Mouse (Mus musculus) limb, embryonic 11.5 days (tissue): ENCODE results near the gene Enoph1. TPM values are rescaled to one million over a fixed set of nuclear protein-coding genes. Genes with fewer than 3 reads are reported as not detected.

Source experiments
- ATAC-seq: fragments of 200-750 bp; cut with Nextera tagmentation; 2 replicates; pipeline ENCODE4 v1.8.0; 2017; ENCODE audit warnings: low read depth; ENCODE audit not compliant: insufficient number of reproducible peaks, low FRiP score, low TSS enrichment
- DNase-seq: peaks from one replicate; pipeline ENCODE4 v3.0.0-alpha.2; 2015; ENCODE audit warnings: low spot score
- H3K27ac ChIP-seq: fragments of 300-500 bp; sonication (generic); replicated peaks from 2 replicates; pipeline ENCODE4 v1.5.1; 2014; ENCODE audit warnings: low read depth, mild to moderate bottlenecking, low read length
- H3K27me3 ChIP-seq: fragments of 300-500 bp; sonication (generic); 2 replicates; pipeline ENCODE4 v1.6.1; 2014; ENCODE audit warnings: mild to moderate bottlenecking, low read length, mixed read lengths; ENCODE audit not compliant: control insufficient read depth, insufficient read depth
- H3K36me3 ChIP-seq: fragments of 300-500 bp; sonication (generic); 2 replicates; pipeline ENCODE4 v1.6.1; 2014; ENCODE audit warnings: mild to moderate bottlenecking, low read length, moderate library complexity, mixed read lengths; ENCODE audit not compliant: control insufficient read depth, insufficient read depth
- H3K4me1 ChIP-seq: fragments of 300-500 bp; sonication (generic); 2 replicates; pipeline ENCODE4 v1.6.1; 2014; ENCODE audit warnings: low read length, mixed read lengths; ENCODE audit not compliant: control insufficient read depth, insufficient read depth
- H3K4me2 ChIP-seq: fragments of 300-500 bp; sonication (generic); 2 replicates; pipeline ENCODE4 v1.6.1; 2014; ENCODE audit warnings: low read depth, mild to moderate bottlenecking, moderate library complexity; ENCODE audit not compliant: severe bottlenecking
- H3K4me3 ChIP-seq: fragments of 300-500 bp; sonication (generic); 2 replicates; pipeline ENCODE4 v1.5.1; 2014; ENCODE audit warnings: low read depth, low read length
- H3K9ac ChIP-seq: fragments of 300-500 bp; sonication (generic); 2 replicates; pipeline ENCODE4 v1.6.1; 2014; ENCODE audit warnings: mild to moderate bottlenecking, low read length
- H3K9me3 ChIP-seq: fragments of 300-500 bp; sonication (generic); 2 replicates; pipeline ENCODE4 v1.6.1; 2016; ENCODE audit warnings: low read length; ENCODE audit not compliant: control insufficient read depth
- WGBS: fragments of 180-500 bp; shearing (Covaris S2); extraction: QIAGEN DNeasy Blood & Tissue Kit; methylation state at CpG from one replicate; pipeline ENCODE4 v1.1.7; 2014; 5-methylcytosine and 5-hydroxymethylcytosine counted together
- polyA plus RNA-seq: library from polyadenylated mRNA; unstranded; fragments of >200 nt; fragmentation: Nextera tagmentation; extraction: Ambion mirVana; gene quantifications from 2 replicates; pipeline ENCODE4 v1.2.1, GENCODE M21; 2014

The Enoph1 gene
- polyA plus RNA-seq, 1 experiment from 2014 or later = 57.4 TPM

- Histone ChIP-seq H3K36me3 (no peaks in the 10 kb centered on the region), H3K9ac (no peak overlapping the region), H3K4me3 (no peak overlapping the region), H3K9me3 (no peaks in the 10 kb centered on the region), H3K27me3 (no peaks in the 10 kb centered on the region), H3K4me1 (no peaks in the 10 kb centered on the region), H3K4me2 (no peak overlapping the region), H3K27ac (no peak overlapping the region)
- WGBS = 93% methylated on average over 5 of the region's 5 CpGs
- ATAC-seq (no peak), DNase-seq (no peak)
Measured at GRCm38 (mm10) chr5:100043361-100043760, 3.6 kb downstream of the Enoph1 start.

DNA sequence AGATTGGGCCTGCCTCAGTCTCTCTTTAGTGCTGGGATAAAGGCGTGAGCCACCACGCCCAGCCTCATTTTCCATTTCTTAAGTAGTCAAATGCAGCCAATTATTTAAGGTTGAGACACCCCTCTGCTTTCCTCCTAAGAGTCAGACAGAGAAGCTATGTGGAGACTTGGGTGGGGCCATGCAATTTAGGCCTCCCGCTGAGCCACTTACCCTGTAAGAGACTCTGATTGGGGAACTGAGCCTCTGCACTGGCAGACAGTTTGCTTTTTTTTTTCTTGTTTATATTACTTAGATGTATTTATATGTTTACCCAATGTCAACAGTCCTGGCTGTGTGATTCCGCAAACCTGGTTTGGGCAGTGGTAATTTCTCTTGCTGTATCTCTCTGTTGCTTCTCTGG, 4.2 kb downstream of the Enoph1 start:
- H3K27ac ChIP-seq = no peak overlapping the region
- no peaks in the 10 kb centered on the region for H3K36me3 ChIP-seq
- DNase-seq (no peak), ATAC-seq (no peak)
- H3K4me2 ChIP-seq = no peak overlapping the region
- 83% methylated on average over 4 of the region's 4 CpGs for WGBS
- H3K4me3 ChIP-seq = no peak overlapping the region
- H3K27me3 ChIP-seq = no peaks in the 10 kb centered on the region
- H3K9me3 ChIP-seq = no peaks in the 10 kb centered on the region
- no peak overlapping the region for H3K9ac ChIP-seq
- H3K4me1 ChIP-seq = no peaks in the 10 kb centered on the region

GRCm38 (mm10) chr5:100044621-100045020, 4.8 kb downstream of the Enoph1 start:
- ATAC-seq (no peak), DNase-seq (no peak)
- Histone ChIP-seq H3K27ac (no peak overlapping the region), H3K27me3 (no peaks in the 10 kb centered on the region), H3K9ac (no peak overlapping the region), H3K4me1 (no peaks in the 10 kb centered on the region), H3K36me3 (no peaks in the 10 kb centered on the region; the same call in 1 of the 2 replicates), H3K4me3 (no peak overlapping the region), H3K9me3 (no peaks in the 10 kb centered on the region), H3K4me2 (no peak overlapping the region)
- WGBS = 87% methylated on average over 5 of the region's 5 CpGs

- H3K9me3 ChIP-seq = no peaks in the 10 kb centered on the region
- ATAC-seq (no peak), DNase-seq (no peak)
- 78% methylated on average over 3 of the region's 3 CpGs for WGBS
- no peak overlapping the region for H3K9ac ChIP-seq
- H3K27ac ChIP-seq = no peak overlapping the region
- H3K4me3 ChIP-seq = no peak overlapping the region
- H3K36me3 ChIP-seq = no peaks in the 10 kb centered on the region; the same call in 1 of the 2 replicates
- no peaks in the 10 kb centered on the region for H3K27me3 ChIP-seq
- no peak overlapping the region for H3K4me2 ChIP-seq
- no peaks in the 10 kb centered on the region for H3K4me1 ChIP-seq
Measured at GRCm38 (mm10) chr5:100046096-100046495, 6.3 kb downstream of the Enoph1 start.

DNA sequence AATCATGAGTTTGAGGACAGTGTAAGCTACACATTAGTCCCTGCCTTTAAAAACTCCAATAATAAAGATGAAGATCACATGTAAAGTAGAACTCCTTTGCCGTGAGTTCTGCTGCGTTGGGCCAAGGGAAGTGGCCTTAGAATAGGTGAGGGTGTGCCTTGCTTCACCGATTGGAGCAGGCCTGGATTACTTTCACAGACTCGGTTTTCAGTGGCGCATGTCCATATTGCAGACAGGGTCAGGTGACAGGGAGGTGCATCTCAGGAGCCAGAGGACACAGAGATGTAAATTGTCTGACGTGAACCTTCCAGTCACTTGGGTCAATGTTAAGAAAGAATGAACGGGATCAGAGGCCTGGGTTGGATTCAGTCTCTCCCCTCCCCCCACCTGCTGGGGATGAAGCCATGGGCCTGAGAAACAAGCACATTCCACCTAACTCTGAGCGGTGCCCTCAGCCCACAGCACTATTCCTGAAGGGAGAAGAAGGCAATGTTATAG, 7.4 kb downstream of the Enoph1 start:
- 72% methylated on average over 8 of the region's 8 CpGs for WGBS
- ATAC-seq = no peak
- no peaks in the 10 kb centered on the region for H3K4me1 ChIP-seq
- DNase-seq = no peak
- H3K4me3 ChIP-seq = no peak overlapping the region
- no peak overlapping the region for H3K27ac ChIP-seq
- no peaks in the 10 kb centered on the region for H3K27me3 ChIP-seq
- H3K4me2 ChIP-seq = no peak overlapping the region
- no peak overlapping the region for H3K9ac ChIP-seq
- no peaks in the 10 kb centered on the region; the same call in 1 of the 2 replicates for H3K9me3 ChIP-seq
- H3K36me3 ChIP-seq = no peaks in the 10 kb centered on the region; the same call in 1 of the 2 replicates

- no peaks in the 10 kb centered on the region; the same call in 1 of the 2 replicates for H3K36me3 ChIP-seq
- DNase-seq (no peak), ATAC-seq (no peak)
- H3K4me2 ChIP-seq = no peak overlapping the region
- no peaks in the 10 kb centered on the region for H3K27me3 ChIP-seq
- no peak overlapping the region for H3K9ac ChIP-seq
- H3K9me3 ChIP-seq = no peaks in the 10 kb centered on the region; the same call in 1 of the 2 replicates
- 76% methylated on average over 7 of the region's 7 CpGs for WGBS
- H3K4me3 ChIP-seq = no peak overlapping the region
- H3K27ac ChIP-seq = no peak overlapping the region
- no peaks in the 10 kb centered on the region for H3K4me1 ChIP-seq
Measured at GRCm38 (mm10) chr5:100047871-100048270, 8.1 kb downstream of the Enoph1 start.

DNA sequence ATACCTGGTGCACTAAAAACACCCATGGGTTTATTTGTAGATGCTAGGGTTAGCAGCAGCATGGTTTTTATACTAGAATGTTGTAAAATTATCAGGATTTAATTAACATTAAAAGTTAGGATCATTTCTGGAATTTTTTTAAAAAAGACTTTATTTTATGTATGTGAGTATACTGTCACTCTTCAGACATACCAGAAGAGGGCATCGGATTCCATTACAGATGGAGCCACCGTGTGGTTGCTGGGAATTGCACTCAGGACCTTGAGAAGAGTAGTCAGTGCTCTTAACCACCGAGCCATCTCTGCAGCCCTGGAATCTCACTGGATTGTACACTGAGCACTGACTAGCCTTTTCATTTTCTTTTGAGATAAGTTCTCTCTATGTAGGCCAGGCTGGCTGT, 10.1 kb downstream of the Enoph1 start:
- no peak overlapping the region for H3K9ac ChIP-seq
- H3K4me3 ChIP-seq = no peak overlapping the region
- H3K27ac ChIP-seq = no peak overlapping the region
- H3K9me3 ChIP-seq = no peaks in the 10 kb centered on the region; the same call in 1 of the 2 replicates
- no peaks in the 10 kb centered on the region for H3K4me1 ChIP-seq
- H3K36me3 ChIP-seq = no peaks in the 10 kb centered on the region; the same call in 1 of the 2 replicates
- H3K4me2 ChIP-seq = no peak overlapping the region
- WGBS = 98% methylated on average over 3 of the region's 3 CpGs
- no peaks in the 10 kb centered on the region for H3K27me3 ChIP-seq
- ATAC-seq (no peak), DNase-seq (no peak)

GRCm38 (mm10) chr5:100052728-100053127, 12.9 kb downstream of the Enoph1 start:
- Histone ChIP-seq H3K4me3 (no peak overlapping the region), H3K36me3 (no peaks in the 10 kb centered on the region; the same call in 1 of the 2 replicates), H3K4me1 (peaks cover 6% of the 10 kb centered on the region), H3K27ac (no peak overlapping the region), H3K9ac (no peak overlapping the region), H3K9me3 (no peaks in the 10 kb centered on the region; the same call in 1 of the 2 replicates), H3K4me2 (no peak overlapping the region), H3K27me3 (no peaks in the 10 kb centered on the region)
- DNase-seq = no peak
- ATAC-seq = no peak
- WGBS = 93% methylated on average over 7 of the region's 7 CpGs
